Mouse (Mus musculus) megakaryocyte, embryonic 14.5 days (primary cell): ENCODE measurements around the gene Btbd3.

Source experiments
- FLI1 ChIP-seq: IDR thresholded peaks from 2 replicates; pipeline ENCODE4 v1.6.1; 2012; ENCODE audit warnings: low read length, inconsistent platforms, mixed read lengths
- GATA1 ChIP-seq: IDR thresholded peaks from 3 replicates; pipeline ENCODE4 v1.6.1; 2012; ENCODE audit warnings: mixed read lengths, low read length, inconsistent platforms, borderline replicate concordance

DNA sequence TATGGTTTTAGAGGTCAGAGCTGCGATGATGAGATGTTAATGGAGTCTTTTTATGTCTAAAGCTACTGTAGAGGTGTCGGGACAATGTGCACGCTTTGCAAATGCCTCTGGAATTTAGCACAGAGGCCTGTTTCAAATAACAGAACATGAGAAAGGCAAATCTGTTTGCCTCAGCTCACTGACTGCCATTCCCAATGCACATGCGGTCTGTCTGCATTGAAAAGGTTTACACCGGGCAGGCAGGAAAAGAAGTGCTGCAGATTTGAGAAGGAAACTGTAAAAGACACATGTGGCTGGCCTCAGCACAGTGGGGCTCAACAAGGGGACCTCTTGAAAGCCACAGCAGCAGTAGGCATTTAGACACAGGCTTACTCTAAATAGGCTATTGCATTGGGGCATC, 156.2 kb downstream of the Btbd3 start:
- TF ChIP-seq GATA1 = no peak
- no peak for TF ChIP-seq FLI1
